Mouse (Mus musculus): ENCODE data around the gene Slc44a2.
"Not testable (repeated sequence)": the region's sequence is repeated elsewhere in the genome, so short reads cannot be mapped to it uniquely, and the experiment has no call there.

Gene Slc44a2

DNA sequence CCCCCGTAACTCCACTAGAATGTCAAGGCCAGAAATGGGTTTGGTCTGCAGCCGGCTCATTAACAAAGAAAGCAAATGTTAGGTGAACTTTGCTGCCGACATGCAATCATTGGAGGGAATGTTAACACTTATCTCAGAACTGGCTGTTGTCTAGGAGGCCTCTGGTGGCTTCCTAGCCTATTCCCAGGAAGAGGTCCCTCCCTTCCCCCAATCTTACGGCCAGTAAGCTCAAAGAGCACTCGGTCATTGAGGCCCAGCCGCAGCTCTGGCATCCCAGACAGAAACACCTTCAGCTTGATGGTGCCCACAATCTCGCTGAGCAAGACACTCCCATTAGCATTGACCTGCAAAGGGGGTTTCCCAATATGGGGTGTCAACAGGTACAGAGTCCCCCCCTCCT is 15.4 kb upstream of the Slc44a2 start:
- DNase-seq, result no peak

- DNase-seq, result no peak
Measured at GRCm38 (mm10) chr9:21309150-21309741, 11.3 kb upstream of the Slc44a2 start.

DNA sequence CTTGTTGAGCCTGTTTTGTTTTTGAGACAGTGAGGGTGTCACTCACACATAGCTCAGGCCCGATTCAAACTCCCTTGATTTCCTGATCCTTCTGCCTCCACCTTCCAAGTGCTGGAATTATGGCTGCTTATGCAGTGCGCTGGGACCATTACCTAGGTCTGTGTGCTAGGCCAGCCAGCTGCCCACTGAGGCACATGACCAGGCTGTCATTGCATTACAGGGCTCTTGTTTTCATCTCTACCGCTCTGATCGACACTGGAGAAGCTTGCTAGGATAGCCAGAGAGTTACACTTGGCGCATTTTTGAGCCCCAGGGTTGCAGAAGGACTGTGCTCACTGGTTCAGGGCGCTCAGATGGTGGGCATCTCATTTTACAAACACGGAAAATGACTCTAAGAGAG is 8.8 kb upstream of the Slc44a2 start:
- no peak for DNase-seq

GRCm38 (mm10) chr9:21312134-21312533 is 8.4 kb upstream of the Slc44a2 start, which contains the start of gene Ap1m2:
Ap1m2 (minus strand) TSS chr9:21312337.
- peak in 1 of 2 experiments; percentile 36 for DNase-seq

GRCm38 (mm10) chr9:21313394-21313793 is 7.1 kb upstream of the Slc44a2 start:
- DNase-seq, result peak; percentile 94 to 96

- no peak for DNase-seq
Measured at GRCm38 (mm10) chr9:21314367-21315140, 5.9 kb upstream of the Slc44a2 start.

DNA sequence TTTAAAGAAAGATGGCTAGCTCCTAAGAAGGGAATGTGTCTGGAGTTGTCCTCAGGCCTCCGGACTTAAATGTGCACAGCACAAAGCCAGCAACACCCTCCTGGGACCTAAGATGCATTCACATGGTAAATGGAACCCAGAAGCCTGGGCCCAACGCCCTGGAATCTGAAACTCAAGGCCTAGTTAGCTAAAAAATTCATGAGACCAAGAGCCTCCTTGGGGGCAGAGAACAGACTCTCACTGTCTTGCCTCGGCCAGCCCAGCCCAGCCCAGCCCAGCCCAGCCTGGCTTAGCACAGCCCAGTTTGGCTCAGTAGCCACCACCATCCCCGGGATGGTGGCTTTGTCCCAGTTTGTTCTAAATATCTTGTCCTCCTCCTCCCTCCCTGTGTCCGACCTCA is 5.1 kb upstream of the Slc44a2 start:
- no peak for DNase-seq

- DNase-seq, result no peak
Measured at GRCm38 (mm10) chr9:21316696-21317095, 3.8 kb upstream of the Slc44a2 start.

DNA sequence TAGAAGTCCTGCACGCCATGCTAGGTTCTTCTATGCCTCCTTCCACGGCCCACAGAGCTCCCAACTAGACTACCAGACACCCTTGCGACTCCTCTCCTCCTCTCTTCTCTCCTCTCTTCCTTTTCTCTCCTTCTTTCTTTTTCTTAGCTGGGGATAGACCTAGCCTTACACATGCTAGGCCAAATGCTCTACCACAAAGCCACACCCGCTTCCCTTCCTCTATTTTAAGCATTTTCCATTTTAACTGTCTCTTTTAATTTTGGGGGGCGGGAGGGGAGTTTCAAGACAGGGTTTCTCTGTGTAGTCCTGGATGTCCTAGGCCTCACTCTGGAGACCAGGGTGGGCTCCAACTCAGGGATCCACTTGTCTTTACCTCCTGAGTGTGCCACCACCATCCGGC is 1.7 kb upstream of the Slc44a2 start:
- no peak for DNase-seq

- DNase-seq, result no peak
Measured at GRCm38 (mm10) chr9:21319503-21319902, 995 bp upstream of the Slc44a2 start.

- DNase-seq, result no peak
Measured at GRCm38 (mm10) chr9:21320280-21320618, 249 bp upstream of the Slc44a2 start.

DNA sequence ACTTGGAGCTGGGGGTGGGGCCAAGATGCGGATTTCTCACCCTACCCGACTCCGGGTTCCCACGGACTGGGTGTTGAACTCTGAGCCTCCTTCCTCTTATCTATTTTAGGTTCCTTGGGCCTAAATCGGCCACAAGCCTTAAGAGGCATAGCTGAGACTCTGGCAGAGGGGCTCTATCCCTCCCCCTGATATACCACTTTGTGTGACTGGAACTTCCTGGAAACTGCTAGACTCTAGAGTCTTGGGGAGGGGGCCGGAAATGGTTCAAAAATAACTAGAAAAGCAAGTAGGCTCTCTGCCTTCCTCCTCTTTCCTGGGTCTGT is 976 bp downstream of the Slc44a2 start:
- DNase-seq, result peak in 1 of 2 experiments; percentile 31

- peak in 1 of 2 experiments; percentile 40 for DNase-seq
Measured at GRCm38 (mm10) chr9:21322211-21322916, 1.9 kb downstream of the Slc44a2 start.

GRCm38 (mm10) chr9:21322917-21323297 is 2.4 kb downstream of the Slc44a2 start:
- DNase-seq, result not testable (repeated sequence)

GRCm38 (mm10) chr9:21324269-21324668 is 3.8 kb downstream of the Slc44a2 start:
- DNase-seq, result peak; percentile 45 to 48

DNA sequence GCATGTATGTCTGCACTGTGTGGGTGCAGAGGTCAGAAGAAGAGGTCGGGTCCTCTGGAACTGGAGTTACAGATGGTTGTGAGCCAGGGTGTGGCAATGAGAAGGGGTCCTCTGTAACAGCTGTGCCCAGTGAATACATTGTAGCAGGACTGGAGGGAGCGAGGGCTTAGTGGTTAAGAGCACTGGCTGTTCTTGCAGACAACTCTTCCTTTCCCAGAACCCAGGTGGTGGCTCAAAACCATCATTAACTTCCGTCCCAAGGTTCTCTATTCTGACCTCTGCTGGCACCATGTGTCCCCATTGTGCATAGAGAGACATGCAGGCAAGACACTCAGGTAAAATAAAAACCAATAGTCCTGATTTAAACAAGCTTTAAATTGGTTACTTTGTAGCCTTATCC is 7.1 kb downstream of the Slc44a2 start:
- DNase-seq, result no peak

DNA sequence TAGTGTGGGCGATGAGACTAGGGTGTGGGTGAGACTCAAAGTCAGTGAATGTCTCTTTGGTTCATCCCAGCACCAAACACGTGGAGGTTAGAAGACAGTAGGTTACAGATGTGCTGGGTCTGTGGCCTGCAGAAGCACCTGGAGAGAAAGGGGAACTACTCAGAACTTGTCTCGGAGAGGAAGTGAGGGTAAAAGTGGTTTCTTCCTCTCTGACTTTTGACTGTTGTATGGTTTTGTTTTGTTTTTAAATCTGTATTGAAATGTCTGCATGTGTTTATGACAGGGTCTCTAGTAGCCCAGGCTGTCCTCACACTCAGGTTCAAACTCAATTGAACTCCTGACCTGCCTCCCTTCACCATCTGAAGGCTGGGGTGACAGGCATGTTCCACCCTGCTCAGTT is 7.5 kb downstream of the Slc44a2 start:
- no peak for DNase-seq

- no peak for DNase-seq
Measured at GRCm38 (mm10) chr9:21329041-21329440, 8.5 kb downstream of the Slc44a2 start.

DNA sequence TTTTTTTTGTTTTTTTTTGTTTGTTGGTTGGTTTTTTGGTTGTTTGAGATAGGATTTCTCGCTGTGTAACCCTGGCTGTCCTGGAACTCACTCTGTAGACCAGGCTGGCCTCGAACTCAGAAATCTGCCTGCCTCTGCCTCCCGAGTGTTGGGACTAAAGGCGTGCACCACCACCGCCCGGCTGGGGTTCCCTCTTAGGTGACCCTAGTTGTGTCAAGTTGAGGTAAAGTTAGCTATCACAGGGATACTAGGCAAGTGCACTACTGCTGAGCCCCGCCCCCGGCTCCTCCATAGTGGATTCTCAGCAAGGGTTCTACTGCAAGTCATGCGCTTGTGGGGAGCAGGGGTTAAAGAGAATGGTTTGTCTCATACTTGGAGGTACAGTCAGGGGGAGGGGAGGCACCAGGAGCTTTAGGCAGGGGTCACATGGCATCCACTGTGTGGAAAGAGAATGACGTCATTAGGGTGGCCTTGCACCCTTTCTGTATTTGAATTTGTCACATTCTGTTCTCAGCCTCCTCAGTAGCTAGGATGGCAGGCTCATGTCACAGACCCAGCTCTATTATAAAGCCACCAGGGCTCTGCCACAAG is 9.3 kb downstream of the Slc44a2 start:
- no peak for DNase-seq

DNA sequence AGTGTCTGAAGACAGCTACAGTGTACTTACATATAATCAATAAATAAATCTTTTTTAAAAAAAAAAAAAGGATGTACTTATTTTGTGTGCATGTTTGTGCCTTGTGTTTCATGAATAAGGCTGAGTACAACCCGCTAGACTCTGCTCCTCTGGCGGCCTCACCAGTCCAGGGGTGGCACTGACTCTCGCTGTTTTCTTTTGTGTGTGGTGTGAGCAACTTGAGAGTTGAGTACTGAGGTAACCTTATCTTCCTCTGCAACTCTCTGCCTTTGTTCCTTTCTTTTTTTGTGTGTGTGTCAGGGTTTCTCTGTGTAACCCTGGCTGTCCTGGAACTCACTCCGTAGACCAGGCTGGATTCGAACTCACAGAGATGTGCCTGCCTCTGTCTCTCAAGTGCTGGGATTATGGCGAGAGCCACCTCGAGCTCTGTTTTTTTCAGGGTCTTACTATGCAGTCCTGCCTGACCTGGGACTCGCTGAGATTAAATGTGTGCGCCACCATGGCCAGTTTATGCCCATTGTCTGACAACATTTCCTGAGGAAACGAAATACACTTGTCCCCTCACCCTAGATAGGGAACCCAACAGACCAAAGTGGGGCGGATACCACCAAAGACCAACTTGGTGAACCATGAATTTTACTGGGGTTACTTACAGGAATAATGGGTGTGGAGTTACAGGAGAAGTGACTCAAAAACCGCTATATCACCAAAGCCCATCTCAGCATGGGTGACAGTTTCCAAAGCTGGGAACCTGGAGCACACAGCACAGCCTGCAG is 11.1 kb downstream of the Slc44a2 start:
- no peak for DNase-seq

DNA sequence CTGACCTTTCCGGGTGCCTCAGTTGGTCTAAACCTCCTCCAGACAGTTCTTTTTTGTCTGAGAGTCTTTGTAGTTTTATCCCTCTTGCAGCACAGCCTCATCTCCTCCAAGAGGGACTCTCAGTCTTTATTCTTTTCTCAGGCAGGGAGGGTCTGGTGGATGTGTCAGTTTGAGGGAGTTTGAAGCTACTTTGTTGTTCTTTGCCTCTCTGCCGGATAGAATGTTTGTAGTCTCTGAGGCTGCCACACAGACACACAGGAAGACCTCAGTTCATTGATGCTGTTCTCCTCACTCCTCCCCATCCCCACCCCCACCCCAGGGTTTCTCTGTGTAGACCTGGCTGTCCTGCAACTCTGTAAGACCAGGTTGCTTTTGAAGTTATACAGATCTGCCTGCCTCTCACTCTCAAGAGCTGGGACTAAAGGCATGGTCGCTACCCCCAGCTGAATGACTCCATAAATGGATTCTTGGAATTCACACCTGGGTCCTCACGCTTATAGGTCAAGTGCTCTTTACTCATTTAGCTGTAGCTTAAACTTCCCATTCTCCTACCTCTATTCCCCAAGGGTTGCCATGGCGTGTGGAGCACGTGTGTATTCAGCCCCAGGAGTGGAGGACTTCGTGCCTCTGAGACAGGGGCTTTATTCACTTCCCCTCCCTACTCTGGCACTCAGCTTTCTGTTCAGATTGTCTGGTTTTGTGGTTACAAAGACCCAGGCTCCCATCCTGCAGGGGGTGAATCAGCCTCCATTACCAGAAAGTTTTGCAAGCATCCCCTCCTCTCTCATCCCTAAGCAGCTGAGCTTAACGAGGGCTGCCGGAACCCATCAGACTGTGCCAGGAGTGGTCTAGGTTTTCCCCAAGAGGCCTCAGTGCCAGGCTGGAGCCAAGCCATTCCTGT is 11.9 kb downstream of the Slc44a2 start:
- no peak for DNase-seq

- no peak for DNase-seq
Measured at GRCm38 (mm10) chr9:21333523-21333922, 13.0 kb downstream of the Slc44a2 start.

All from cerebellum, postnatal 25 days (tissue).